8 mouse cellular contexts compared by ENCODE assay signal in the genomic region with DNA sequence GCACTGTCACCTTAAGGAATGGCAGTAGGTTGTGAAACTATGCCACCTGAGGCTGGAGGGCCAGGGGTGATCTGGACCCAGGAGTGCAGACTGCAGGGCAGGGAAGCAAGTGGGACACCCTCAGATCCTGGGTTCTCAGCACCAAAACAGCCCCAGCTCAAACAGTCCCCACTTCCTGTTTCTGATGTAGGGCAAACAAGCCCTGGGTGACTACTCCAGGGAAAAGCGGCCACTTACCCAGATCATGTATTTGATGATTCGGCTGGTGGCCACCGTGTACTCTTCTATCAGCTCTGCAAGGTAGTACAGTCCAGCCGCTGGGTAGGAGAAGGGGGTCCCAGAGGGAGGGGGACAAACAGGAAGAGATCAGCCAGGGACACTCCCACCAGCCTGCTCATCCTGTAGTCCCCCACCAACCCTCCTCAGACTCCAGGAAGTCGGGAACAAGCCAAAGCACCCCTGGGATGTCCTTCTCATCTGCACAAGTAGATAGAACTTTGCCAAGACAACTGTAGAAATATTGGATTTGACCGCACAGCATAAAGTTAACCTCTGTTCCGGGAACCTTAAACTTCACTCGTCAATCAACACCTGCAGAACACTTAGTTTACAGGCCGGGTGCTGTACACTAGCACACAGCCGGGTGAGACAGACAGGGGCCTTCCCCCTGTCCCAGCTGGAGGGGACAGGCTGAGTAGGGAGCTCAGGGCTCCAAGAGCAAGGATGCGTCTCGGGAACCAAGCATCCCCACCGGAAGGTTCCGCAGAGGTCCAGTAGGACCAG. TPM values are rescaled to one million over a fixed set of nuclear protein-coding genes. Genes with fewer than 3 reads are reported as not detected.
DNase-seq lines count a peak whose midpoint lies in the region; ATAC-seq lines count a peak whose summit lies in the region.

No protein-coding gene starts in this region.

- peak; percentile 45 for DNase-seq in 3134 (ENCODE audit: extremely low read depth, insufficient read length, low spot score)
- DNase-seq in A20 (ENCODE audit: low read depth, low spot score): peak; percentile 56
- DNase-seq in embryo, embryonic 10.5 days (ENCODE audit: low spot score): peak; percentile 59
- DNase-seq in heart, postnatal 10 days: peak; percentile 30 to 54
- DNase-seq in liver, embryonic 13.5 days: peak; percentile 15
- peak; percentile 27 for DNase-seq in splenic B cell, adult 2 months (ENCODE audit: low read depth, low spot score)
- DNase-seq in ovary, postnatal 14 days (ENCODE audit: low spot score): no peak
- no peak for DNase-seq in adrenal gland, postnatal 14 days

- peaks cover 28% of the 10 kb centered on the region for H3K4me1 ChIP-seq in liver, embryonic 13.5 days (replicated peaks)

- H3K9ac ChIP-seq in liver, embryonic 13.5 days: peak overlapping the region; percentile 95

- H3K4me3 ChIP-seq in liver, embryonic 13.5 days (replicated peaks): peak overlapping the region; percentile 96

- H3K27ac ChIP-seq in liver, embryonic 13.5 days: peak overlapping the region; percentile 89

- peak; percentile 55 for ATAC-seq in liver, embryonic 13.5 days (ENCODE audit: low read depth)

- no peaks in the 10 kb centered on the region for H3K27me3 ChIP-seq in liver, embryonic 13.5 days
- H3K27me3 ChIP-seq in splenic B cell, adult 2 months (ENCODE audit: control insufficient read depth, insufficient read depth, low read length, poor library complexity, severe bottlenecking): no peaks in the 10 kb centered on the region

- peak overlapping the region; percentile 91 for H3K4me2 ChIP-seq in liver, embryonic 13.5 days

- peaks cover 35% of the 10 kb centered on the region for H3K36me3 ChIP-seq in liver, embryonic 13.5 days
- H3K36me3 ChIP-seq in splenic B cell, adult 2 months (ENCODE audit: control insufficient read depth, insufficient read depth, low read length, poor library complexity, severe bottlenecking): peaks cover 4% of the 10 kb centered on the region; the same call in 1 of the 2 replicates

- intact Hi-C loops in heart, postnatal 10 days (cut with DNase I): no loop called here

- H3K9me3 ChIP-seq in liver, embryonic 13.5 days (replicated peaks): no peaks in the 10 kb centered on the region

- WGBS in liver, embryonic 13.5 days (ENCODE audit: insufficient replicate concordance): 1% methylated on average over 14 of the region's 14 CpGs

RNA-seq across cellular contexts. Expression of a gene that starts 0.6 kb away (rescaled TPM):
- 10 to 100 TPM; 68.8 to 83.4 TPM for total RNA-seq in heart, postnatal 10 days (2021)
- polyA plus RNA-seq in liver, embryonic 13.5 days (2015; fragmentation: Nextera tagmentation; extraction: Ambion mirVana): 50.1 and 57.5 TPM in 2 replicates
- total RNA-seq in adrenal gland, postnatal 14 days (2021): 111 and 143 TPM in 2 replicates

RNA-seq across cellular contexts. Expression of a gene that starts 12.5 kb away (rescaled TPM):
- not detected for total RNA-seq in heart, postnatal 10 days (2021)
- not detected in 2 replicates for polyA plus RNA-seq in liver, embryonic 13.5 days (2015; fragmentation: Nextera tagmentation; extraction: Ambion mirVana)
- 0.23 TPM in 1 of 2 replicates, not detected in the other for total RNA-seq in adrenal gland, postnatal 14 days (2021)

RNA-seq across cellular contexts. Expression of a gene that starts 19.8 kb away (rescaled TPM):
- 10 to 100 TPM; 27.4 to 33.0 TPM for total RNA-seq in heart, postnatal 10 days (2021)
- 13.4 and 14.3 TPM in 2 replicates for polyA plus RNA-seq in liver, embryonic 13.5 days (2015; fragmentation: Nextera tagmentation; extraction: Ambion mirVana)
- 37.6 and 42.1 TPM in 2 replicates for total RNA-seq in adrenal gland, postnatal 14 days (2021)

RNA-seq across cellular contexts. Expression of a gene that starts 32.2 kb away (rescaled TPM):
- total RNA-seq in heart, postnatal 10 days (2021): not detected
- polyA plus RNA-seq in liver, embryonic 13.5 days (2015; fragmentation: Nextera tagmentation; extraction: Ambion mirVana): not detected in 2 replicates
- not detected in 2 replicates for total RNA-seq in adrenal gland, postnatal 14 days (2021)

RNA-seq across cellular contexts. Expression of a gene that starts 56.6 kb away (rescaled TPM):
- total RNA-seq in heart, postnatal 10 days (2021): 10 to 100 TPM; 19.4 to 20.2 TPM
- polyA plus RNA-seq in liver, embryonic 13.5 days (2015; fragmentation: Nextera tagmentation; extraction: Ambion mirVana): 3.7 and 3.9 TPM in 2 replicates
- total RNA-seq in adrenal gland, postnatal 14 days (2021): 25.2 and 35.1 TPM in 2 replicates

Comparison
In these comparisons a context has a peak if more than half of its experiments do, and no peak if none do; other contexts are left out.
1. DNase-seq: peak in 3134 (single experiment), A20 (single experiment), embryo, embryonic 10.5 days (single experiment), heart, postnatal 10 days (2 of 2), liver, embryonic 13.5 days (single experiment) and splenic B cell, adult 2 months (single experiment); none in ovary, postnatal 14 days (single experiment) and adrenal gland, postnatal 14 days (single experiment).